Mouse (Mus musculus): Measurements from ENCODE around the gene Gm44790.
"Not testable (repeated sequence)": the region's sequence is repeated elsewhere in the genome, so short reads cannot be mapped to it uniquely, and the experiment has no call there.

The Gm44790 gene

GRCm38 (mm10) chr6:86474646-86475181 lies 48.3 kb downstream of the Gm44790 start:
- no peak for DNase-seq (ENCODE audit: low spot score in 2 of 2)

DNA sequence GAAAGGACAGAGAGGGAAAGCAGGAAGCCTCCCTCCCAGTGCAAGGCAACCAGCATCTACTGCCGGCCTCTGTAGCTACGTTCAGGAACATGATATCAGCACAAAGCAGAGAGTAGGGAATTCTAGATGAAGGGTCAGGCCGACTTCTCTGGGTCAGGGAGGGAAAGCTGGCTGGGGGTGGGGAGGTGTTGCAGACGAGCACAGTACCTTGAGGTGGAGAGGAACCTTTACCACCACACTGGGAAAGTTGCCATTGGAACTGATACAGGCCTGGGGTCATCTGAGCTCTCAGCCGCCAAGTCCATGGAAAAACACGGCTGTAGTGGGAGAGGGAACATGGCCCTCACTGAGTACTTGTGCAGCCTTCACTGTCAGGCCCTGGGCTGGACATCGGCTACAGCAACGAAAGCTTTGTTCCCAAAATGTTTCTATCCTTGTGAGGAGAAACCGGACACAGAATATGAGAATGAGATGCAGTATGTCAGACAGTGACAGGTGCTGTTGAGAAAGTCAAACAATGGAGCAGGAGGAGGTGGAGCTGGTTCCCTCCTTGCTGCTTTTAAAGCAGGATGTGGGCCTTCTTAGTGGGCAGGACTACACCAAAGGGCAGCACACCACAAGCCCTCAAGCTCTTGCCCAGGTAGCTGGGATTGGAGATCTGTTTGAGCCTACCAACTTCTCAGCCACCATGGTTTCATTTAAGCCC lies 49.2 kb downstream of the Gm44790 start:
- no peak for DNase-seq (ENCODE audit: low spot score in 2 of 2)

DNA sequence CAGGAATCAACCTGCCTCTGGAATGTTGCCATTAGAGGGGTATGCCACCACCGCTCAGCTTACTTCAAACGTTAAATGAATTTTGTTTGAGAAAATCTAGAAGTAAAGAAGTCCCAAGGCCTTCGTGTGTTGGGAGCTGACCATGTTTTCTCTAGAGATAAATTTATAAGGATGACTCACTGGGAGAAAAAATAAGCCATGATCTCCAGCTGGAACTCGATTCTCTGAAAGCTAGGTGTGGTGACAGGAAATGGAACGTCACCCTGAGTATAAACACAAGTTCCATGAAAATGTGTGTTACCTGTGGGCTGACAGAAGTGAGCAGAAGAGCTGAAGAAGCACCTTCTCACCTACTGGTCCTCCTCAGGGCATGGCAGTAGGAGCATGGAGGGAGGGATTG lies 50.5 kb downstream of the Gm44790 start:
- no peak for DNase-seq (ENCODE audit: low spot score in 2 of 2)

GRCm38 (mm10) chr6:86479311-86479710 lies 52.9 kb downstream of the Gm44790 start:
- DNase-seq (ENCODE audit: low spot score in 2 of 2) = no peak

DNA sequence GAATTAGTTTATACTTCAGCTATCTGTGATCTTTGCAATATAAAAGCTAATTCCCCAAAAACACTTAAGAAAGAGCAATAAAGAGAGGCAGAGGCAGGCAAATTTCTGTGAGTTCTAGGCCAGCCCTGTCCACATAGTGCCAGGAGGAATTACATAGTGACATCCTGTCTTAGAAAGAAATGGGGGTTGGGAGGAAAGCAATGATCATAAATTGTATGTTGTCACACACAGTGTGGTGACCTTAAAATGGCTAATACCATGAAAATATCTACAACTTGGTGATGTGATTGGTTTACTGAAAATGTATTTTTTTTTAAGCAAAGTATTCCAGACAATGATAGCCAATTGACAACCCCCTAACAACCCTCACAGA lies 53.3 kb downstream of the Gm44790 start:
- DNase-seq (ENCODE audit: low spot score in 2 of 2) = no peak

- DNase-seq (ENCODE audit: low spot score in 2 of 2) = peak in 1 of 2 experiments; percentile 23
Observed at GRCm38 (mm10) chr6:86480189-86480831, 53.9 kb downstream of the Gm44790 start.

- DNase-seq (ENCODE audit: low spot score in 2 of 2) = no peak
Observed at GRCm38 (mm10) chr6:86481871-86482270, 55.4 kb downstream of the Gm44790 start.

DNA sequence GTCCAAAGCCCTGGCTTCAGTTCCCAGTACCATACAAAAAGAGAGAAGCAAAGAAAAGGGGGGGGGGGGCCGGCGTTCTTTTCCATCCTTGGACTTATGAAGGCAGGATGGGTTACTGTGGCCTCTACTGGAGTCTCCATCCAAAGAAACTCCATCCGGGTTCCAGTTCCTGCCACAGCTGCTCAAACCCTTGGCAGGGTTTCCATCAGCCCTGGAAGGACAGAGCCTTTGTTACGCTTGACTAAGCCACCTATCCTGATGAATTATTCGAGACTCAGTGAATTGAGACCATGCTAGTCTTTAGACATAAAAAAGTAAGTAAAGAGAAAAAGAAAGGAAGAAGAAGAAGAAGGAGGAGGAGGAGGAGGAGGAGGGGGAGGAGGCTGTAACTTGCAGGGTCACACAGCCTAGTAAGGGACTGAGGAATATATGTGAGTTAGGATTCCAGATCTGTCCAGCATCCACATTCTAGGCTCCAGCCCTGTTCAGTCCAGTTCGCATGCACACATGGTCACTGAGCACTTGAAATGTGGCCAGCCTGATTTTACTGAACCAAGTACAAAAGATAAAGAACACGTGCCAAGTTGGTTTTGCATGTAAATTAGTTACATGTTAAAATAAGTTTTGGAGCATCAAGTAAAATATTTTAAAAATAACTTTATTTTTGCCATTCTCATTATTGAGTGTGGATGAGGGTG lies 59.6 kb downstream of the Gm44790 start:
- DNase-seq (ENCODE audit: low spot score in 2 of 2) = no peak

DNA sequence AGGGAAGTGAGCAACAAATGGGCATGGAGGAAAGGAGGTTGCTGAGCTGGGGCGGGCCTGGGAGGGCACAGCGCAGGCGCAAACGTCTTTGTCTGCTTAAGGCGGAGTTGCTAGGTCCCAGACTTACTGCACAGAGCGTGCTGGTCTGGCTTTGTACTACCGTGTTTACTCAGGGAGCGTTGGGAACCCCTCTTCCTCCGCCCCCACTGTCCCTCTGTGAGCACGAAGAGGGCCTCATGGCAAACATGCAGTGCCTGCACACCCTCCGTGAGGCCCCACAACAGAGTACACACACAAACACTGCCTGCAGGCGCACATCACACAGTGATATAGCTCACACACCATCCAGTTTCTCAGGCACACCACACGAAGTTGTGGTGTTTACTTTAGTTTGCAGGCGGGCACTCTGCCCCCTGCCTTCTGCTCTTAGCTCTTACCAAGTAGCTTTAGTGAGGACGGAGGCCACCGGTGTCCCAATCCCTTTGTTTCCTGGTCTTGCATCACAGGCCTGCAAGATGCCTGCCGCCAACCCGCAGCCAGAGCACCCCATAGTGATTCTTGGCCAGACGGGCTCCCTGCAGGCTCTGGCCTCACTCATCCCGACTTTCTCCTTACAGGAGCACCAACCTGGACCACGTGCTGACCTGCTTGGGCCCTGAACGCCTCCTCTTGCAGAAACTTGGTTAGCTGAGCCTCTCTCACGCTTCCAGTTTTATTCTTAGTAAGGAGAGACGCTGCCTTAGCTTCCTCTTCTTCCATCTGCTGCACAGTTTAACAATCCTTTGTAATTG lies 61.1 kb downstream of the Gm44790 start:
- peak; percentile 67 to 76 for DNase-seq (ENCODE audit: low spot score in 2 of 2)

GRCm38 (mm10) chr6:86488149-86488485 lies 61.7 kb downstream of the Gm44790 start:
- no peak for DNase-seq (ENCODE audit: low spot score in 2 of 2)

- no peak for DNase-seq (ENCODE audit: low spot score in 2 of 2)
Observed at GRCm38 (mm10) chr6:86489945-86490344, 63.5 kb downstream of the Gm44790 start.

GRCm38 (mm10) chr6:86490413-86490812 lies 64.0 kb downstream of the Gm44790 start:
- DNase-seq (ENCODE audit: low spot score in 2 of 2) = not testable (repeated sequence)

DNA sequence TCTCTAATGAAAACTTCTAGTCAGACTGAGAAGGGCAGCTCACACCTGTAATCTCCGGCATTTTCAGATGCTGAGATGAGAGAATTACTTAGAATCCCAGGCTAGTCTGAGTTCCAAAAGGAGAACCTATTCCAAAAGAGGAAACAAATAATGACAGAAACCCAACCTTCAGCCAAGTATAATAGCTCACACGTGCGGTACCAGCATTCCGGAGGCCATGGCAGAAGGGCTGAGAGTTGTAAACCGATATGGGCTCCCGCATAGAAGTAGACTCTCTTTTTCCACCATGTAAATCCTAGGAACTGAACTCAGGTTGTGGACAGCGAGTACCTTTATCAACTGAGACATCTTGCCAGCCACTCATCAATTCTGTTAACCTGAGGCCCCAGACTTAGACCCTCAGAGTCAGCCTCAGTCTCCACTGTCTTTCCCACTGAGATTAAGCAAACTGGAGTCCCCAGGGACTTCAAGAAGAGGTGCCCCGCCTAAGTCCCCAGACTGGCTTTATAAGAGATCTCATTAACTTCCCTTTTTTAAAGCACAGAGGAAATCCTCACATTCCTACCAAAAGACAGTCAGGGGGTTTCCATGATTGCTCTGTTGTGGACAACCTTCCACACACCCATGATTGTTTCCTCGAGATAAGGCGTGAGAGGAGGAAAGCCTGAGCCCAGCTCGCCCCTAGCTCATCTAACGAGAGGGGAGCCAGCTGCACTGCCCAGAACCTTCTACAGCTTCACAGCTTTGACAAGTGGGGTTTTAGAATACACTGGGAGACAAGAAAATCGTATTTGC lies 67.2 kb downstream of the Gm44790 start:
- no peak for DNase-seq (ENCODE audit: low spot score in 2 of 2)

DNA sequence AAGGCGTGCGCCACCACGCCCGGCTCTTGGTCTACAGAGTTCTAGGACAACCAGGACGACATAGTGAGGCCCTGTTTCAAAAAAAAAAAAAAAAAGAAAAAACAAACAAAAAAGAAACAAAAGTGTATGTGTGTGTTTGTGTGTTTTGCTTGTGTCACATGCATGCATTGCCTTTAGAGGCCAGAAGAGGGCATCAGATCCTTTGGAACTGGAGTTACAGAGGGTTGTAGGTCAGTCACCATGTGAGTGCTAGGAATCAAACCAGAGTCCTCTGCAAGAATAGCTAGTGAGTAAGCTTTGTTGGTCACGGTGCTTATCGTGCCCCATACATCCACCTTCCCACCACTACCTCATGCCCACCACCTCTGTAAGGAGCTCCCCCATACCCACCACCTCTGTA lies 68.3 kb downstream of the Gm44790 start:
- DNase-seq (ENCODE audit: low spot score in 2 of 2) = no peak
